Mouse (Mus musculus): ENCODE data around the gene Mthfd1l. TPM values are rescaled to one million over a fixed set of nuclear protein-coding genes. Genes with fewer than 3 reads are reported as not detected.
A peak's percentile ranks its signal among the peaks of the same experiment; 100 is the strongest.

Gene Mthfd1l
- polyA plus RNA-seq, 1 experiment = 5.6 TPM

- Histone ChIP-seq H3K4me1 (ENCODE audit: control insufficient read depth, insufficient read depth, low read length) (peaks cover 27% of the 10 kb centered on the region), H3K4me3 (ENCODE audit: insufficient read depth, low read length) (no peak overlapping the region), H3K27ac (ENCODE audit: insufficient read depth, low read depth, low read length) (peak overlapping the region; percentile 14; the same call in 1 of the 2 replicates)
- TF ChIP-seq POLR2A (IDR thresholded peaks at IDR 0.05; ENCODE audit: borderline replicate concordance, low read depth, low read length) (no peak), CTCF (IDR thresholded peaks at IDR 0.05; ENCODE audit: low read depth, low read length) (no peak)
These were observed 105.4 kb downstream of the Mthfd1l start for GRCm38 (mm10) chr10:4078220-4078840.

- Histone ChIP-seq H3K4me3 (ENCODE audit: insufficient read depth, low read length) (peak overlapping the region; percentile 49), H3K27ac (ENCODE audit: insufficient read depth, low read depth, low read length) (peak overlapping the region; percentile 94), H3K4me1 (ENCODE audit: control insufficient read depth, insufficient read depth, low read length) (peaks cover 27% of the 10 kb centered on the region)
- no peak for TF ChIP-seq CTCF (IDR thresholded peaks at IDR 0.05; ENCODE audit: low read depth, low read length)
- TF ChIP-seq POLR2A (IDR thresholded peaks at IDR 0.05; ENCODE audit: borderline replicate concordance, low read depth, low read length) = no peak
These were observed 106.2 kb downstream of the Mthfd1l start for GRCm38 (mm10) chr10:4078979-4079630.

GRCm38 (mm10) chr10:4079643-4080244 is 106.8 kb downstream of the Mthfd1l start:
- peak overlapping the region; percentile 94 for H3K27ac ChIP-seq (ENCODE audit: insufficient read depth, low read depth, low read length)
- peak overlapping the region; percentile 49 for H3K4me3 ChIP-seq (ENCODE audit: insufficient read depth, low read length)
- H3K4me1 ChIP-seq (ENCODE audit: control insufficient read depth, insufficient read depth, low read length) = peaks cover 27% of the 10 kb centered on the region
- TF ChIP-seq CTCF (IDR thresholded peaks at IDR 0.05; ENCODE audit: low read depth, low read length) (no peak), POLR2A (IDR thresholded peaks at IDR 0.05; ENCODE audit: borderline replicate concordance, low read depth, low read length) (no peak)

- TF ChIP-seq CTCF (IDR thresholded peaks at IDR 0.05; ENCODE audit: low read depth, low read length) (no peak), POLR2A (IDR thresholded peaks at IDR 0.05; ENCODE audit: borderline replicate concordance, low read depth, low read length) (no peak)
- H3K4me1 ChIP-seq (ENCODE audit: control insufficient read depth, insufficient read depth, low read length) = peaks cover 17% of the 10 kb centered on the region
- H3K27ac ChIP-seq (ENCODE audit: insufficient read depth, low read depth, low read length) = no peak overlapping the region
- H3K4me3 ChIP-seq (ENCODE audit: insufficient read depth, low read length) = no peak overlapping the region
These were observed 110.7 kb downstream of the Mthfd1l start for GRCm38 (mm10) chr10:4083609-4084008.

- H3K27ac ChIP-seq (ENCODE audit: insufficient read depth, low read depth, low read length) = no peak overlapping the region
- H3K4me1 ChIP-seq (ENCODE audit: control insufficient read depth, insufficient read depth, low read length) = peaks cover 7% of the 10 kb centered on the region
- no peak overlapping the region for H3K4me3 ChIP-seq (ENCODE audit: insufficient read depth, low read length)
- no peak for TF ChIP-seq POLR2A (IDR thresholded peaks at IDR 0.05; ENCODE audit: borderline replicate concordance, low read depth, low read length)
- TF ChIP-seq CTCF (IDR thresholded peaks at IDR 0.05; ENCODE audit: low read depth, low read length) = no peak
These were observed 112.0 kb downstream of the Mthfd1l start for GRCm38 (mm10) chr10:4084907-4085306.

- Histone ChIP-seq H3K27ac (ENCODE audit: insufficient read depth, low read depth, low read length) (no peak overlapping the region), H3K4me3 (ENCODE audit: insufficient read depth, low read length) (no peak overlapping the region), H3K4me1 (ENCODE audit: control insufficient read depth, insufficient read depth, low read length) (peaks cover 5% of the 10 kb centered on the region)
- TF ChIP-seq CTCF (IDR thresholded peaks at IDR 0.05; ENCODE audit: low read depth, low read length) (no peak), POLR2A (IDR thresholded peaks at IDR 0.05; ENCODE audit: borderline replicate concordance, low read depth, low read length) (no peak)
These were observed 112.6 kb downstream of the Mthfd1l start for GRCm38 (mm10) chr10:4085363-4086141.

- Histone ChIP-seq H3K27ac (ENCODE audit: insufficient read depth, low read depth, low read length) (no peak overlapping the region), H3K4me3 (ENCODE audit: insufficient read depth, low read length) (no peak overlapping the region), H3K4me1 (ENCODE audit: control insufficient read depth, insufficient read depth, low read length) (no peaks in the 10 kb centered on the region)
- TF ChIP-seq POLR2A (IDR thresholded peaks at IDR 0.05; ENCODE audit: borderline replicate concordance, low read depth, low read length) (no peak), CTCF (IDR thresholded peaks at IDR 0.05; ENCODE audit: low read depth, low read length) (no peak)
These were observed 114.6 kb downstream of the Mthfd1l start for GRCm38 (mm10) chr10:4087563-4087962.

- Histone ChIP-seq H3K4me3 (ENCODE audit: insufficient read depth, low read length) (no peak overlapping the region), H3K27ac (ENCODE audit: insufficient read depth, low read depth, low read length) (no peak overlapping the region), H3K4me1 (ENCODE audit: control insufficient read depth, insufficient read depth, low read length) (no peaks in the 10 kb centered on the region)
- no peak for TF ChIP-seq POLR2A (IDR thresholded peaks at IDR 0.05; ENCODE audit: borderline replicate concordance, low read depth, low read length)
- TF ChIP-seq CTCF (IDR thresholded peaks at IDR 0.05; ENCODE audit: low read depth, low read length) = peak; percentile 39; the same call in 1 of the 2 replicates
These were observed 116.0 kb downstream of the Mthfd1l start for GRCm38 (mm10) chr10:4088744-4089414.

- no peak overlapping the region for H3K27ac ChIP-seq (ENCODE audit: insufficient read depth, low read depth, low read length)
- H3K4me3 ChIP-seq (ENCODE audit: insufficient read depth, low read length) = no peak overlapping the region
- TF ChIP-seq CTCF (IDR thresholded peaks at IDR 0.05; ENCODE audit: low read depth, low read length) (no peak), POLR2A (IDR thresholded peaks at IDR 0.05; ENCODE audit: borderline replicate concordance, low read depth, low read length) (no peak)
- H3K4me1 ChIP-seq (ENCODE audit: control insufficient read depth, insufficient read depth, low read length) = no peaks in the 10 kb centered on the region
These were observed 117.0 kb downstream of the Mthfd1l start for GRCm38 (mm10) chr10:4089885-4090284.

All from bone marrow macrophage, adult 2 months (primary cell).